Mouse (Mus musculus) neural tube, postnatal 0 days (tissue): ENCODE measurements around the gene Olfr509. TPM values are rescaled to one million over a fixed set of nuclear protein-coding genes. Genes with fewer than 3 reads are reported as not detected.

Experiments used
- polyA plus RNA-seq: library from polyadenylated mRNA; unstranded; fragments of >200 nt; fragmentation: Nextera tagmentation; extraction: Ambion mirVana; gene quantifications from 2 replicates; pipeline ENCODE4 v1.2.1, GENCODE M21; 2015

Olfr509 gene
- not detected in 2 replicates for polyA plus RNA-seq

DNA sequence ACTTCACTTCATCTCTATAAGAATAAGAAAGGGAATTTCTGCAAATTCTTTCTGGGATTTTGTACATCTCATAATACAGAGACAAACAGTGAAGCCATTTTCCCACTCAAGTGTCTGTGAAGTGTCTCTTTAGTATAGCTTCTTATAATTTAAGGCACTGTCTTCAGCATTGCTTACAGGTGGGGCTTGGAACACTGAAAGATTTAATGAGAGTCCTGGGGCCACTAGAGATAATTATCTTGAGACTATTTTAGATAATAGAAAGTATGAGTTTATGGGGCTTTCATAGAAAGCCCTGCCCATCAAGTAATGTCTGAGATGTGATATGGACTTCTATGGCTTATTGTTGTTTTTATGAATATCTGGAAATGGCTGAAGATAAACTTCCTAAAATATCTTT lies at the start of gene Olfr509:
TSS of gene Olfr509 (minus strand) at position 101 of the 400 bp plus-strand sequence.

DNA sequence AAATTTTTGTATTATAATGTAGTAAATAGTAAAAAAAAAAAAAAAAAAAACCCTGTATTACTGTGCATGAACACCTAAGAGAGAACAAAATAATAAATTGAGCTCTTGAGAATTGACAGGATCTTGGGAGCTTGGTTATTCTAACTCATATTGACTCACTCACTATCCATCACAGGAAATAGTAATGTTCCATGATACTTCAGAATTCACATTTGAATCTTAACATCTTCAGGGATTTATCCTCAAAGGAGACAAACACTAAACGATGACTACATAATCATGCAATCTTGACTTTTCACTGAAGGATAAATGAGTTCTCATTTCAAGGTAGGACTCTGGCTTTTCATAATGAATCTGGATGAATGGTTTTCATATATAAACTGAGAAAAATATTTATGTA lies 14.4 kb upstream of the Olfr509 start, which contains the start of gene Olfr510:
TSS of gene Olfr510 (plus strand) at position 301 of the 400 bp plus-strand sequence.

DNA sequence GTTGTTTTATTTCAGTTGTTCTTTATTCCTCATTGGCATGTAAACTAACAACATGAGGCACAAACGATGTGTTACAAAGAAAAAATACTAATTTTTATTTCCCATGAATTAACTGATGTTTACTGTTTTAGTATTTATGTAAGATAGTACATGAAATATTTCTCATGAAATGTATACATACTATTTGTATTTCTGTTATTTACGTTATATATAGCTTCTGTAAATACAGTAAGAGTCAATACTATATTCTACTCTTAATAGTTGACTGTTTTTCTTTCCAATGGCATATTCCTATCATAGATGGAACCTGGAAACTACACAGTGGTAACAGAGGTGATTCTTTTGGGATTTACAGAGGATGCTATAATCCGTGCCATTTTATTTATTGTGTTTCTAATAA lies 22.0 kb downstream of the Olfr509 start, which contains the start of gene Olfr508:
TSS of gene Olfr508 (plus strand) at position 301 of the 400 bp plus-strand sequence.

DNA sequence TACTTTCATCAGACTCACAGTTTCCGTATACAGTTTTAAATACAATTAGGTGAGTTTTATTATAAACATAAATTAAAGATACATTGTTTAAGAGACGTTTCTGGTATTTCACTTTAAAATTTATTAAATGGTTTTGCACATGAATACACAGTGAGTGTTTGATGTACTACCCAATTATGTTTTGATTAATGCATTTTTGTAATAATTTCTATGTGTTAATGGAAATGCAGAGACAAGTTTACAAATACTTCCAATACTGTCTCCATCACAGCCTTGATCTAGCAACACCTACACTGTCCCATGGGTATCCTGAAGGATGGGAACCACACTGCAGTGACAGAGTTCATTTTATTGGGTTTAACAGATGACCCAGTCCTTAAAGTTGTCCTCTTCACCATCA lies 30.2 kb downstream of the Olfr509 start, which contains the start of gene Olfr507:
TSS of gene Olfr507 (plus strand) at position 301 of the 400 bp plus-strand sequence.

DNA sequence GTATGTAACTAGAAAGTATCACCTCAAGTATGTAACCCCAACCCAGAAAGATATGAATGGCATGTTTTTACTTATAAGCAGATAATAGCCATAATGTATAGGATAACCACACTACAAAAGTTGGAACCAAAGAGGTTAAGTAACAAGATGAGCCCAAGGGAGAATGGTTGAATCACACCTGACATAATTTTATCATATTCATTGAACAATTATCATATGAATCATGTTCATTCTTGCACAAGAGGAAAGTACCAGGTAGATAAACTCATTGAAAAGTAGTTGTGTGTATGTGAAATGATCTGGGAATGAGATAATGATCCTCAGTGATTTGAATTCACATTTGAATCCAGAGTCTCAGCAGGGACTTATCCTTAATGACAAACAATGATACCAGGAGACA lies 41.2 kb downstream of the Olfr509 start, which contains the start of gene Olfr506:
TSS of gene Olfr506 (plus strand) at position 301 of the 400 bp plus-strand sequence.

Other genes starting within 250 kb of the Olfr509 start
- not detected in 2 replicates for gene Olfr497, start 231.5 kb downstream of the Olfr509 start, polyA plus RNA-seq
- gene Olfr498, start 186.6 kb downstream of the Olfr509 start, polyA plus RNA-seq, result not detected in 2 replicates
- gene Olfr502, start 126.8 kb downstream of the Olfr509 start, polyA plus RNA-seq, result not detected in 2 replicates
- gene Olfr503, start 107.4 kb downstream of the Olfr509 start, polyA plus RNA-seq, result not detected in 2 replicates
- not detected in 2 replicates for gene Olfr504, start 86.1 kb downstream of the Olfr509 start, polyA plus RNA-seq
- not detected in 2 replicates for gene Olfr506, start 41.1 kb downstream of the Olfr509 start, polyA plus RNA-seq
- not detected in 2 replicates for gene Olfr507, start 30.1 kb downstream of the Olfr509 start, polyA plus RNA-seq
- gene Olfr508, start 21.9 kb downstream of the Olfr509 start, polyA plus RNA-seq, result not detected in 2 replicates
- gene Olfr510, start 14.5 kb upstream of the Olfr509 start, polyA plus RNA-seq, result not detected in 2 replicates
- gene Olfr512, start 61.4 kb upstream of the Olfr509 start, polyA plus RNA-seq, result not detected in 2 replicates
- gene Olfr513, start 99.1 kb upstream of the Olfr509 start, polyA plus RNA-seq, result not detected in 2 replicates
- not detected in 2 replicates for gene Olfr514, start 174.1 kb upstream of the Olfr509 start, polyA plus RNA-seq
- gene Olfr516, start 198.6 kb upstream of the Olfr509 start, polyA plus RNA-seq, result not detected in 2 replicates
- gene Olfr517, start 220.5 kb upstream of the Olfr509 start, polyA plus RNA-seq, result not detected in 2 replicates
- not detected in 2 replicates for gene Olfr518, start 233.1 kb upstream of the Olfr509 start, polyA plus RNA-seq
- gene Olfr519, start 242.5 kb upstream of the Olfr509 start, polyA plus RNA-seq, result not detected in 2 replicates